Mouse (Mus musculus) liver, adult 2 months (tissue): ENCODE results near the gene Ap5z1. TPM values are rescaled to one million over a fixed set of nuclear protein-coding genes. Genes with fewer than 3 reads are reported as not detected.

Experiments used
- DNase-seq: peaks from one replicate; pipeline ENCODE4 v3.0.0-alpha.2; 2011; ENCODE audit warnings: low read depth, low spot score; ENCODE audit errors: extremely low read depth
- H3K27ac ChIP-seq: fragments of 200-500 bp; replicated peaks from 2 replicates; pipeline ENCODE4 v1.5.1; 2012; ENCODE audit warnings: low read depth, mild to moderate bottlenecking, control low read depth, inconsistent platforms, low read length; ENCODE audit not compliant: insufficient read depth
- H3K27me3 ChIP-seq: fragments of 200-500 bp; 2 replicates; pipeline ENCODE4 v1.6.1; 2012; ENCODE audit warnings: mild to moderate bottlenecking, moderate library complexity, low read length, inconsistent platforms; ENCODE audit not compliant: control insufficient read depth, insufficient read depth
- H3K36me3 ChIP-seq: fragments of 200-500 bp; 2 replicates; pipeline ENCODE4 v1.6.1; 2012; ENCODE audit warnings: low read length, inconsistent platforms; ENCODE audit not compliant: control insufficient read depth, insufficient read depth
- H3K4me1 ChIP-seq: fragments of 200-500 bp; 2 replicates; pipeline ENCODE4 v1.6.1; 2011; ENCODE audit warnings: low read length; ENCODE audit not compliant: control insufficient read depth, insufficient read depth
- H3K4me3 ChIP-seq: fragments of 200-500 bp; 2 replicates; pipeline ENCODE4 v1.5.1; 2011; ENCODE audit warnings: low read depth, mild to moderate bottlenecking, control low read depth, low read length, moderate library complexity; ENCODE audit not compliant: insufficient read depth
- H3K79me2 ChIP-seq: fragments of 200-500 bp; 2 replicates; pipeline ENCODE4 v1.6.1; 2012; ENCODE audit warnings: inconsistent platforms, mild to moderate bottlenecking, low read length, moderate library complexity; ENCODE audit not compliant: control insufficient read depth, insufficient read depth
- H3K9ac ChIP-seq: fragments of 200-500 bp; 2 replicates; pipeline ENCODE4 v1.6.1; 2012; ENCODE audit warnings: low read depth, mild to moderate bottlenecking, control low read depth, inconsistent platforms, low read length
- CTCF ChIP-seq: fragments of 200-500 bp; IDR thresholded peaks from 2 replicates; pipeline ENCODE4 v1.5.1; 2011; ENCODE audit warnings: low read depth, low read length, control low read depth
- POLR2A ChIP-seq: fragments of 200-500 bp; IDR thresholded peaks from 2 replicates; pipeline ENCODE4 v1.6.1; 2011; ENCODE audit warnings: low read length, control low read depth; ENCODE audit not compliant: insufficient read depth; ENCODE audit errors: extremely low read depth
- WGBS: fragments of 180-500 bp; shearing (Covaris S2); methylation state at CpG from one replicate; pipeline ENCODE4 v1.1.7; 2018; 5-methylcytosine and 5-hydroxymethylcytosine counted together
- polyA plus RNA-seq: library from polyadenylated mRNA; depleted of rRNA; stranded (reverse); fragments of >200 nt; gene quantifications from 2 replicates; pipeline ENCODE4 v1.2.3, GENCODE M21; 2012
- total RNA-seq: library from RNA; depleted of rRNA; stranded (reverse); fragments of >200 nt; gene quantifications from 2 replicates; pipeline ENCODE4 v1.2.3, GENCODE M21; 2014

Gene Ap5z1
- total and polyA plus RNA-seq, 2 experiments, result 3.6 to 23.3 TPM

- Histone ChIP-seq H3K27me3 (no peaks in the 10 kb centered on the region), H3K27ac (no peak overlapping the region), H3K79me2 (no peaks in the 10 kb centered on the region), H3K36me3 (no peaks in the 10 kb centered on the region), H3K4me1 (no peaks in the 10 kb centered on the region), H3K9ac (no peak overlapping the region), H3K4me3 (no peak overlapping the region)
- TF ChIP-seq POLR2A, result no peak
- peak; percentile 78 for TF ChIP-seq CTCF
- DNase-seq, result peak; percentile 72
- WGBS, result 4% methylated on average over 3 of the region's 3 CpGs
Observed at GRCm38 (mm10) chr5:142502414-142502813, 38.7 kb downstream of the Ap5z1 start.

GRCm38 (mm10) chr5:142504175-142504574, 40.4 kb downstream of the Ap5z1 start:
- TF ChIP-seq POLR2A (no peak), CTCF (no peak)
- Histone ChIP-seq H3K4me1 (no peaks in the 10 kb centered on the region), H3K27ac (no peak overlapping the region), H3K9ac (no peak overlapping the region), H3K36me3 (no peaks in the 10 kb centered on the region), H3K4me3 (no peak overlapping the region), H3K79me2 (no peaks in the 10 kb centered on the region), H3K27me3 (no peaks in the 10 kb centered on the region)
- no peak for DNase-seq
- WGBS, result 83% methylated on average over 3 of the region's 3 CpGs

GRCm38 (mm10) chr5:142505695-142506423, 42.1 kb downstream of the Ap5z1 start:
- no peak for DNase-seq
- no peak overlapping the region for H3K4me3 ChIP-seq
- H3K36me3 ChIP-seq, result no peaks in the 10 kb centered on the region
- TF ChIP-seq CTCF, result peak; percentile 45
- no peak for TF ChIP-seq POLR2A
- WGBS, result 60% methylated on average over 3 of the region's 3 CpGs
- H3K27ac ChIP-seq, result no peak overlapping the region
- no peaks in the 10 kb centered on the region for H3K27me3 ChIP-seq
- H3K4me1 ChIP-seq, result no peaks in the 10 kb centered on the region
- no peak overlapping the region for H3K9ac ChIP-seq
- H3K79me2 ChIP-seq, result no peaks in the 10 kb centered on the region

- Histone ChIP-seq H3K79me2 (no peaks in the 10 kb centered on the region), H3K4me3 (no peak overlapping the region), H3K9ac (no peak overlapping the region), H3K27ac (no peak overlapping the region), H3K4me1 (no peaks in the 10 kb centered on the region), H3K36me3 (no peaks in the 10 kb centered on the region), H3K27me3 (no peaks in the 10 kb centered on the region)
- WGBS, result 55% methylated on average over 15 of the region's 15 CpGs
- no peak for TF ChIP-seq CTCF
- no peak for TF ChIP-seq POLR2A
- DNase-seq, result no peak
Observed at GRCm38 (mm10) chr5:142509141-142510060, 45.7 kb downstream of the Ap5z1 start.

DNA sequence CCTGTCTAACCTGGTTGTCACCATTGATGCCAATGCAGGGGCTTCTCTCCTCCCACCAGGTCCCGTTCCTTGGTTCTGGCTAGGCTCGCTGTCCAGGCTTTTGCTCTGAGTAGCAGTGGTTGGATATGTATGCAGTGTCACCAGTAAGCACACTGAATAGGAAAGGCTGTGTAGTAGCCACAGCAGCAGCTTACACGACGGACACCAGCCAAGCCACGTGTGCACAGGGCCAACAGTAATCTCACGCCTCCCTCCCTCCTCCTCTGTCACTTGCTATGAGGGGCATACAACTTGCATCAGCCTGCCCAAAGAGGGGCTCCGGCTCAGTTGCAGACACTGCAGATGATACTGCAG, 46.3 kb downstream of the Ap5z1 start:
- Histone ChIP-seq H3K27ac (no peak overlapping the region), H3K36me3 (no peaks in the 10 kb centered on the region), H3K27me3 (no peaks in the 10 kb centered on the region), H3K4me1 (no peaks in the 10 kb centered on the region), H3K79me2 (no peaks in the 10 kb centered on the region), H3K9ac (no peak overlapping the region), H3K4me3 (no peak overlapping the region)
- DNase-seq, result no peak
- 77% methylated on average over 7 of the region's 7 CpGs for WGBS
- TF ChIP-seq POLR2A (no peak), CTCF (no peak)

DNA sequence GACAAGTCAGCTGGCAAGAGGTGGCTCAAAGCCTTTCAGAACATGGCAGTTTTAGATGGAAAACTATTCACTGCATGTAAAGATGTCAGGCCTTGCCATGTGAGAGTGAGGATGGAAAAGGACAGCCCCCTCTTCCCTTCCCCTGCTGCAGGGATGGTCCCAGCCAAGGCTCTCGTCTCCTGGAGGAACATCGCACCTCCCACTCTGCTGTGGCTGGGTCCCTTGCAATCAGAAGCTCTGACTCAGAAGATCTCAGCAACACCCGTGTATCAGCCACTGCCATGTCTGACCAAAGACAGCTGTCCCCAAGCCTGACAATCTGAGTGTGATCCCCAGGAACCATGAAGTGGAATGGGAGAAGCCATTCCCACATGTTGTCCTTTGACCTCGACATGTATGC, 48.4 kb downstream of the Ap5z1 start:
- WGBS, result 79% methylated on average over 4 of the region's 4 CpGs
- Histone ChIP-seq H3K4me3 (no peak overlapping the region), H3K9ac (no peak overlapping the region), H3K27ac (no peak overlapping the region), H3K36me3 (no peaks in the 10 kb centered on the region), H3K4me1 (no peaks in the 10 kb centered on the region), H3K79me2 (no peaks in the 10 kb centered on the region), H3K27me3 (no peaks in the 10 kb centered on the region)
- no peak for DNase-seq
- no peak for TF ChIP-seq POLR2A
- TF ChIP-seq CTCF, result no peak
